Mouse (Mus musculus): ENCODE results near the gene Mcrip2.
A peak's percentile ranks its signal among the peaks of the same experiment; 100 is the strongest.

Mcrip2 gene

GRCm38 (mm10) chr17:25833961-25834594, 34.5 kb downstream of the Mcrip2 start:
- no peak for DNase-seq (ENCODE audit: low spot score)

DNA sequence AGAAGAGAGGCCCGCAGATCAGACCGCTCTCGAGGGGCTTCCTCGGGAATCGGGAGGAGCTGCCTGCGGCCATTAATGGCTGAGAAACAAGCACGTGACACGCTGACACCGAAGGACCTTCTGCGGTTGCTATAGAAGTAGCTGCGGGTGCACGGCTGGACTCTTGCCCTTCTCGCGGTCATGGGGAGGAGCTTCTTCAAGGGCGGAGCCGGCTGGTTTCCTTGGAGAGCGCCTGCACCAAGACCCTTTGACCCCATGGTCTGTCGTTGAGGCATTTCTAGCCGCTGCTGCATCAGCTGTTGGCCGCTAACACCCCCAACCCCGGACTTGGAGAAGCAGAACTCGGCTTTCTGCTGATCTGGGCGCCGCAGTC, 35.3 kb downstream of the Mcrip2 start, which contains the start of gene Stub1:
Gene Stub1 (minus strand): TSS at position 114 of the 373 bp plus-strand sequence.
- DNase-seq (ENCODE audit: low spot score): peak; percentile 98

DNA sequence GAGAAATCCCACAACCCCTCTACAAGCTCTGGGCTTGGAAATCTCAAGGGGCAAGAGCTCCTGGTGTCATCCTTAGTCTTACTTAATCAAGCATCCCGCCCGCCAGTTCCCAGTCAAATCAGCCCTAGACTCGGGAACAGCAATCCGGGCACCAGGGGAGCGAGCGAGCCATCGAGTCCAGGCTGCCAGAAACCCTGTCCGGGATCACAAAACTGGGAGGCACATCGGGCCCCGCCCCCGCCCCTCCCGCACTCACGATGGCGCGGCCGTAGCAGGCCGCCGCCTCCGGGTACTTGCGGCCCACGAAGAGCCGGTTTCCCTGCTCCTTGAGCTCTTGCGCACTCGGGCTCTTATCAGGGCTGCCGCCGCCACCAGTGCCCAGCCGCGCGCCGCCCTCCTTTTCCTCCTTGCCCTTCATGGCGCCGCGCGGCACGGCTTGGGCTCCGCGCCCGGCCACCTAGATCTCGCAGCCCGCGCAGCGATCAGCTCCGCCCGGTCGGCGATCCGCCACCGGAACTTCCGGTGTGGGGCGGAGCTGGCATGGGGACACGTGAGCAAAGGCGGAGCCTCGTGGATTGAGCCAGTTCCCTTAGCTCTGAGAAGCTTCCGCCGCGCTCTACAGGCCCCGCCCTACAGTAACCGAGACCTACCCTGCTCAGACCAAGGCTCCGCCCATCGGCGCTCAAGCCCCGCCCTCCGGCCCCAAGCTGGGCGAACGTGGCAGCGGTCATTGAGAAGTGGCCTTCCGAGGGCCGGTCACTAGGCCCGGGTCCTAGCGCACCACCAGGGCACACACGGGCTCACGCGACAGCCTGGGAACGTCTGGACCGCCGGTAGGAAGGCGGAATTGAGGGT, 35.9 kb downstream of the Mcrip2 start:
- peak; percentile 100 for DNase-seq (ENCODE audit: low spot score)

DNA sequence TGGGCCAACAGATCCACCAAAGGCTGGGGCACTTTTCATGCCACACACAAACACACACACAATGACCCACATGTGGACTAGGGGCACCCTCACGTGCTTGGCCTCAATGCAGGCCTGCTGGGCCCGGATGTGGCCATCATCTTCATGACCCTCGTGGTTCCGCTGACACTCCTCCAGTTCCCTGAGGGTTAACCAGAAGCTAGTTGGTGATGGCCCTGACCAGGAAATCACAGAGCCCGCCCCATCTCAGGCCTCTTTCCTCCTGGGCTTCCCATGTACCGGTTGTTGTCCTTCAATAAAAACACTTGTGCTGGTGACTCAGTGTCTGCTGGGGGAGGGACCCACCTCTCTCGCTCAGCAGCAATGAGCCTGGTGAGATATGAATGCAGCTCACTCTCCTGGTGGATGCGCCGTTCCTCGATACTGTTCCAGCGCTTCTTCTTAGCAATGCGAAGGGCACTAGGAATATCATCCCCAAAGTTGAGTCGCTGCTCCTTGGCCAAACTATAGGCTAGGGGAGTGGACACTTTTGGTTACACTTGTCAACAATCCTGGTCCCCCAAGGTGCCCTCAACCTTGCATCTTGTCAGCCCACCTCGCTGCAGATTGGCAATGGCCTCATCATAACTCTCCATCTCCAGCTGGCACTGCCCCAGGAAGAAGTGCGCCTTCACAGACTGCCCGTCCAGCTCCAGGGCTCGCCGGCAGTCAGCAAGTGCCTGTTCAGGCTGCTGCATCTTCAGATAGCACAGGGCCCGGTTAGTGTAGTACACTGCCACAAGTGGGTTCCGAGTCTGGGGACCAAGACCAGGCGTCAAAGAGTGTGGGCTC, 36.9 kb downstream of the Mcrip2 start:
- no peak for DNase-seq (ENCODE audit: low spot score)

GRCm38 (mm10) chr17:25830806-25831431, 37.6 kb downstream of the Mcrip2 start:
- no peak for DNase-seq (ENCODE audit: low spot score)

DNA sequence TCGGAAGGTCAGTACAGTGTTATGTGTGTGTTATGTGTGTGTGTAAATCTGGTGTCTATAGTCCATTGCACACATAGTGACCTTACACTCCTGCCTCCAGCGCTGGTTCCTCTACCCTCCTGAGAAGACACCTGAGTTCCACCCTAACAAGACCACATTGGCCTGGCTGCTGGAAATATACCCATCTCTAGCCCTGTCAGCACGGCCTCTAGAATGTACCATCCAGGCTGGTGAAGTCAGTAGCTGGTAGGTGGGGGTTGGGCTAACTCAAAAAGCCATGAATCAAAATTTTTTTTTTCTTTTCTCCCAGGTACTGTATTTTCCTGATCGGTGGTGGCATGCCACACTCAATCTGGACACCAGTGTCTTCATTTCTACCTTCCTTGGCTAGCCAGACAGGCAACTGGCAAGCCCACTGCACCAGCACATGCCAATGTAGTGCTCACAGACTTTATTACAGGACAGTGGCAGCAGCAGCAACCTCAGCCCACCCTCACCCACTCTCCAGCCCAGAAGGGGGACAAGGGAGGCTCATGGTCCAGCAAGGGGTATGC, 38.3 kb downstream of the Mcrip2 start:
- no peak for DNase-seq (ENCODE audit: low spot score)

- DNase-seq (ENCODE audit: low spot score): no peak
Measured at GRCm38 (mm10) chr17:25829558-25830017, 39.0 kb downstream of the Mcrip2 start.

DNA sequence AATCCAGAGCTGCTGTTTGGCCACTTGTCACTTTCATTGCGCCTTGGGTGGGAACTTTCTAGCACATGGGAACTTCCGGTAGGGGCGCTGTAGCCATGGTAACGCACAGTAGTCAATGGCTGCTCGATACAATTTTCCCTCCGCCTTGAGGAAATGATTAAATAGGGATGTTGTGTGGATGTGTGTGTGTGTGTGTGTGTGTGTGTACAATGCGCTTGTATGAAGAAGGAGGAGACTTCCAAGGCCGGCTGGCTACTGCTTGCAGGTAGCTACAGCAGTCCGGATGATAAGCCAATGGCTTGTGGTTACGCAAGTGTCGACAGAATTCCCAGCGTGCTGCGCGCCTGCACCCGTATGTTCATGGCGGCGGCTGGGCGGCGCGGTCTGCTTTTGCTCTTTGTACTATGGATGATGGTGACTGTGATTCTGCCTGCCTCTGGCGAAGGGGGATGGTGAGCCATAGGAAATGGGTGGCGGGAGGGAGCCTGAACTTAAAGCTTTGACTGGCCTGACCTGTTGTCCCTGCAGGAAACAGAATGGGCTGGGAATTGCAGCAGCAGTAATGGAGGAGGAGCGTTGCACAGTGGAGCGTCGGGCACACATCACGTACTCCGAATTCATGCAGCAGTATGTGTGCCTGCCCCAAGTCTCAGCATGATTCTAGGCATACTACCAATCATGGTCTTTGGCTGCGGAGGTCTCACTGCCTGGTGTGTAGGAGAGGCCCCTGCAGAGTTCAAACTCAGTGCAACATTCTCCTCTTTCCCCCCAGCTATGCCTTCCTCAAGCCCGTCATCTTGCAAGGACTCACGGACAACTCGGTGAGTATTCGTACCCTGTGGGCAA, 39.6 kb downstream of the Mcrip2 start, which contains the start of gene Jmjd8:
Gene Jmjd8 (plus strand): TSS at position 156 of the 846 bp plus-strand sequence.
- DNase-seq (ENCODE audit: low spot score): peak; percentile 90

DNA sequence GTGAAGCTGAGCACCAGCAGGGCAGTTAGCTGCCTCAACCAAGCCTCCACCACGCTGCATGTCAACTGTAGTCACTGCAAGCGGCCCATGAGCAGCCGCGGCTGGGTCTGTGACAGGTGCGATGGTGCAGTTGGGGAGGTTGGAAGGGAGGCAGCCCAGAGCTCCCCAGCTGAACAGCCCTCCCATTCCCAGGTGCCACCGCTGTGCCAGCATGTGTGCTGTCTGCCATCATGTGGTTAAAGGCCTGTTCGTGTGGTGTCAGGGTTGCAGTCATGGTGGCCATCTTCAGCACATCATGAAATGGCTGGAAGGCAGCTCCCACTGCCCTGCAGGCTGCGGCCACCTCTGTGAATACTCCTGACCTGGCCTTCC, 40.4 kb downstream of the Mcrip2 start:
- no peak for DNase-seq (ENCODE audit: low spot score)

- no peak for DNase-seq (ENCODE audit: low spot score)
Measured at GRCm38 (mm10) chr17:25827546-25828222, 40.9 kb downstream of the Mcrip2 start.

DNA sequence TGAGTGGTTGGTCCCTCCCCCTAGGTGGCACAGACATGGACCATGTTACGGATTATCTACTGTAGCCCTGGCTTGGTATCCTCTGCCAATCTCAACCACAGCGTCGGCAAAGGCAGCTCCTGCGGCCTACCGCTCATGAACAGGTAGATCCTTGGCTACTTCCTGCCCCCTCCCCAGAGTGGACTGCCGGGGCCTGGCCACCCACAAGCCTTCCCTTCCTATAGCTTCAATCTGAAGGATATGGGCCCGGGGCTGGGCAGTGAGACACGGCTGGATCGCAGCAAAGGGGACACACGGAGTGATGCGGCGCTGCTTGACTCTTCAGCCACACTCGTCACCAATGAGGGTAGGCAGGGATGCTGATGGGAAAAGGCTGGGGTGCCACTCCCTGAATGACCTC, 41.6 kb downstream of the Mcrip2 start:
- DNase-seq (ENCODE audit: low spot score): no peak

GRCm38 (mm10) chr17:25825984-25826570, 42.5 kb downstream of the Mcrip2 start:
- DNase-seq (ENCODE audit: low spot score): no peak

- no peak for DNase-seq (ENCODE audit: low spot score)
Measured at GRCm38 (mm10) chr17:25825311-25825710, 43.3 kb downstream of the Mcrip2 start.

GRCm38 (mm10) chr17:25824362-25825142, 44.0 kb downstream of the Mcrip2 start:
- no peak for DNase-seq (ENCODE audit: low spot score)

DNA sequence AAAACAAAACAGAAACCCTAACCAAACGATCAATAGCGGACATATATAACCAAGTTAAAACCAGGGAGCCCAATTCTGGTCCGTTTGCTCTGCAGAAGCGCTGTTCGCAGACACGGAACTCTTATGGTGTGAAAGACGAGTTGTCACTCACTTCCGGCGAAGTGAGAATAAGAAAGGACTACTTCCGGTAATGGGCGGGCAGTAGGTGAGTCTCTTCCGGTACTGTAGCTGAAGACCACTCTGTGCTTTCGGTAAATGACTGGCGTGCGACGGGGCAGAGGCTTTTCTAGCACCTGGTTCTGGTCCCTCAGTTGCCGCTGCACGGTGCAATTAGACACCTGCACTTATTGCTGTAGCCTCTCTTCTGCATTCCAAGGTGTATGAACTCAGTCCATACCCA, 45.1 kb downstream of the Mcrip2 start, which contains the start of gene Wdr24:
Gene Wdr24 (plus strand): TSS at position 176 of the 400 bp plus-strand sequence.
- DNase-seq (ENCODE audit: low spot score): peak; percentile 82

- peak; percentile 26 for DNase-seq (ENCODE audit: low spot score)
Measured at GRCm38 (mm10) chr17:25818851-25819780, 49.4 kb downstream of the Mcrip2 start.

DNA sequence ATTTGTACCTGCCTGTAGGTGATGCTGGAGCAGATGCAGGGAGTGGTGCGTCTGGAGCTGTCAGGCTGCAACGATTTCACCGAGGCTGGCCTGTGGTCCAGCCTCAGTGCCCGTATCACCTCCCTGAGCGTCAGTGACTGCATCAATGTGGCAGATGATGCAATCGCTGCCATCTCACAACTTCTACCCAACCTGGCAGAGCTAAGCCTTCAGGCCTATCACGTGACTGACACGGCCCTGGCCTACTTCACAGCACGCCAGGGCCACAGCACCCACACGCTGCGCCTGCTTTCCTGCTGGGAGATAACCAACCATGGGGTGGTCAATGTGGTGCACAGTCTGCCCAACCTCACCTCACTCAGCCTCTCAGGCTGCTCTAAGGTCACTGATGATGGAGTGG, 50.9 kb downstream of the Mcrip2 start:
- no peak for DNase-seq (ENCODE audit: low spot score)
